9 mouse cellular contexts compared by ENCODE assay signal in the genomic region with DNA sequence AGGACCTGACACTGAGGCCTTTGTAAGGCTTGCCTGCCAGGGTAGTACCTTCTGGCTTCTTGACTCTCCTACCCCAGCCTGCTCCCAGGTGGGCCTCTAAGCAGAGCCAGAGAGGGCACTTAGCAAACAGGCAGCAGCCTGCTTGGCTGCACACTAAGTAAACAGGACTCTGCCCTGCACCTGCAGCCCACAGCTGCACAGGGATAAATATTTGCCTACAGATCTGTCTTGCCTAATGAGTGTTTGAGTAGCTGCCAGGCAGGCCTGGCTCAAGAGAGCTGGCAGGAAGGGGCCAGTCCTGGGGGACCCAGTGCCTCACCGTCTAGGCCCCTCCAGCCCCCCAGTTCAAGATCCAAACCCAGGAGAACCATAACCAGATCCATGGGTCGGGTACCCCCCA. TPM values are rescaled to one million over a fixed set of nuclear protein-coding genes. Genes with fewer than 3 reads are reported as not detected.
DNase-seq lines count a peak whose midpoint lies in the region; ATAC-seq lines count a peak whose summit lies in the region.
"Had no signal": no experiment of that assay in that cellular context is flagged by ENCODE, and none has a peak within 500 bp of the region (broad histone marks: within the 10 kb centered on the region; RNA-seq: fewer than 3 reads in every experiment).

No protein-coding gene starts in this region.

- no peaks in the 10 kb centered on the region for H3K27me3 ChIP-seq in lung, embryonic 16.5 days (ENCODE audit: control insufficient read depth, insufficient read depth, low read depth, low read length)
- H3K27me3 ChIP-seq: heart, embryonic 13.5 days had no signal

- peaks cover 6% of the 10 kb centered on the region for H3K9me3 ChIP-seq in lung, embryonic 16.5 days (ENCODE audit: control insufficient read depth, low read length)

- H3K4me3 ChIP-seq in lung, embryonic 16.5 days (ENCODE audit: low read length), result no peak overlapping the region
- H3K4me3 ChIP-seq: heart, embryonic 13.5 days had no signal

- no peak overlapping the region for H3K9ac ChIP-seq in lung, embryonic 16.5 days (ENCODE audit: low read length)
- H3K9ac ChIP-seq: heart, embryonic 13.5 days had no signal

- no peaks in the 10 kb centered on the region for H3K36me3 ChIP-seq in lung, embryonic 16.5 days (ENCODE audit: control insufficient read depth, insufficient read depth, low read length)
- H3K36me3 ChIP-seq: heart, embryonic 13.5 days had no signal

- ATAC-seq in lung, embryonic 16.5 days (ENCODE audit: low read depth), result peak; percentile 98

- WGBS in lung, embryonic 16.5 days, result 9% methylated on average over 2 of the region's 2 CpGs

- H3K27ac ChIP-seq in lung, embryonic 16.5 days (ENCODE audit: low read length), result peak overlapping the region; percentile 88
- H3K27ac ChIP-seq: heart, embryonic 13.5 days had no signal

- peaks cover 16% of the 10 kb centered on the region for H3K4me1 ChIP-seq in lung, embryonic 16.5 days (replicated peaks; ENCODE audit: control insufficient read depth, insufficient read depth, low read length)
- H3K4me1 ChIP-seq: heart, embryonic 13.5 days had no signal

- H3K4me2 ChIP-seq in lung, embryonic 16.5 days (ENCODE audit: low read depth, low read length), result no peak overlapping the region
- H3K4me2 ChIP-seq: heart, embryonic 13.5 days had no signal

- DNase-seq in urinary bladder, adult 18-20 months (ENCODE audit: low spot score in 2 of 2), result peak; percentile 28 to 33
- no peak for DNase-seq in urinary bladder, postnatal 25 days (ENCODE audit: low spot score)
- DNase-seq in kidney, adult 9 months, result peak; percentile 87
- DNase-seq in spleen, adult 18-20 months, result peak; percentile 32 to 51
- DNase-seq in testis, postnatal 10 days (ENCODE audit: low spot score), result no peak
- no peak for DNase-seq in left cerebral cortex, adult 9 months (ENCODE audit: low spot score in 2 of 2)
- no peak for DNase-seq in layer of hippocampus, postnatal 25 days (ENCODE audit: extremely low spot score in 1 of 2, low spot score in 1 of 2)

RNA-seq across cellular contexts. Expression of a gene that starts 43.4 kb away (rescaled TPM):
- 98.2 and 101 TPM in 2 replicates for polyA plus RNA-seq in lung, embryonic 16.5 days (2015; fragmentation: Nextera tagmentation; extraction: Ambion mirVana)
- total RNA-seq in layer of hippocampus, postnatal 25 days (2021), result 10 to 100 TPM; 39.4 to 40.0 TPM

RNA-seq across cellular contexts. Expression of a gene that starts 54.1 kb away (rescaled TPM):
- polyA plus RNA-seq in lung, embryonic 16.5 days (2015; fragmentation: Nextera tagmentation; extraction: Ambion mirVana), result 5.0 and 5.3 TPM in 2 replicates
- total RNA-seq in layer of hippocampus, postnatal 25 days (2021), result 100 to 1,000 TPM; 867 to 943 TPM

Comparison
In these comparisons a context has a peak if more than half of its experiments do, and no peak if none do; other contexts are left out.
1. DNase-seq: peak in urinary bladder, adult 18-20 months (2 of 2), kidney, adult 9 months (single experiment) and spleen, adult 18-20 months (2 of 2); none in urinary bladder, postnatal 25 days (single experiment), testis, postnatal 10 days (single experiment), left cerebral cortex, adult 9 months (0 of 2) and layer of hippocampus, postnatal 25 days (0 of 2).